Mouse (Mus musculus): ENCODE measurements around the gene Utrn.

Gene Utrn

DNA sequence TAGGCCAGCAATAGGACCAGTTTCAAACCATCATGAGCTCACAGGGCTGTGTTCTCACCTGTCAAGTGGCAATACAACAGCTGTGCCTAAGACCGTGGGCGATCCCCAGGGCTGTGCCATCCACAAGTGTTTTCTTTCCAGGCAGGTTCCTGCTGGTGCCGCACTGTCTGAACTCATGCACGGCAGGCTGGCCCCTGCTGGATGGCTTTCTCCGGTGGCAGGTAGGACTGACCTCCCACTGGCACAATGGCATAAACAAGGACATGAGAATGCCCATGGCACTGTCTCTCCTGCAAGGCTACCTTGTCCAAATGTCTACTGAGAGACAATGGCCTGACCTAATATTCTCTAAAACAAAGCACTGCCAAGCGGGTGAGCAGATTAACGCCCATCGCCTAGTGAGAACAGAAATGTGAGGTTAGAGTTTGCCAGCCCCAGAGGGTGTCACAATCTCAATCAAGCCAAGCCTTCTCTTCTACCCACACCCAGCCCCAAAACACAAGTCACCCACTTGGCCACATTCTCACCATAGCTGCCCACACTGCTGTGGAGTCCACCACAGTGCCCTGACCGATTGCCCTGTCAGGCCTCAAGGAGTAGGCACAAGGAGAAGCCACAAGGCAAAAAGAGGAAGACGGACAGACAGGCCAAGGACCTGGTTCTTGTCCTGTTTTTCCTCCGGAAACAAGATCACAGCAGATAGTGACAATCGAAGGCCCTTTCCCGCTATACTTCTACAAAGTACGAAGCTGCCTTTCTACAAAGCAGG lies 32.9 kb downstream of the Utrn start:
- CTCF ChIA-PET, result interaction anchor here (0.6 kb wide), 1 partner anchor 24 kb away, joined by 3 read pairs; no protein-coding TSS in a partner anchor

DNA sequence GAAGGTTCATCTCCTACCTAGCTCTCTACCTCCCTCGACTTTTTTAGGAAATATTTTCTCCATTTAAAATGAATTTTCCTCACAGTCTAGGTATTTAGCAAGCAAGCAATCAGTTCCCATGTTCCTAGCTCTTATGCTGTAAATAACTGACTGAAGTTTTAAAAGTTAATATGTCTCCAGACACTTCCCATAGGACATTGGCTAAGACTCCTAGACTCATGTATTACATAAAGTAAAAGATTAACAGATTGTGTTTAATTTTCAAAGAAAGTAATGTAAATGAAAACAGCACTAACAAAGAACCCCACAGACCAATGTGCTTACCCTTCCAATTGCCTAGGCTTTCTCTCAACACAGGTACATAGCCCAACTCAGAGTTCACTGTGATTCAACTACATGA lies 35.0 kb downstream of the Utrn start:
- CTCF ChIA-PET, result interaction anchor here (0.7 kb wide), 1 partner anchor 85 kb away, joined by 3 read pairs; no protein-coding TSS in a partner anchor

DNA sequence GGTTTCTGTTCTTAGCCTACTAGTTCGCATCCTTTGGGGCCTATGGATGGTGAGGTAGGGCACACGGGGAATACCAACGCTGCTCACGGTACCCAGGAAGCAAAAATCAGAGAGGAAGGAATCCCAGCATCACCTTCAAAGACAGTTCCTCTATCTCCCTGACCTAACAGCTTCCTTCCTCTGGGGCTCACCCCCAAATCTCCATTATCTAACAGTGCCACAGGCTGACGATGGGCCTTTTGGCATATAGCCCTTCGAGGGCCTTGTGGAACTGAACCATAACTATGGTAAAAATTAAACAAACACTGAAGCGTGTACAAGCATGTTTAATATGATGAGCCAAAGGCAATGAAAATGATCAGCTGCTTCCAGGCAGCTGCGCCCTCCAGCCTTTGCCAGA lies 37.0 kb downstream of the Utrn start:
- CTCF ChIA-PET, result no interaction called here

DNA sequence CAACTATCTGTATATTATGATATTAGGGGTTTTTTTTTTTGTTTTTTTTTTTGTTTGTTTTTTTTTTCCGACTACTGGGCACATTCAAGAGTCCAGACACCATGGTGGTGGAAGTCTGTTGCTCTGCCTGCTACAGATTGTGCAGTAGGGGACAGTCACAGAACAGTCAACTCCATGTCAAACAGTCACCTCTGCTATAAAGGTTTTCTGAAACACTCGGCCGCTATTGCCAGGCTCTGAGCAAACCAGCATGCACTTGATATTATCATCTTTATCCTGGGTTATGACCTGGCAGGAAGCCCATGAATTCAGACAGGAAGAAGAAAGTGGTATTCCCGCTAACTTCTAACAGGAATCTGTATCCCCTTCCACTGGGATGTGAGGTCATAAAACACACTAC lies 41.4 kb downstream of the Utrn start:
- CTCF ChIA-PET, result interaction anchor here (0.7 kb wide), 1 partner anchor 93 kb away, joined by 3 read pairs; no protein-coding TSS in a partner anchor

DNA sequence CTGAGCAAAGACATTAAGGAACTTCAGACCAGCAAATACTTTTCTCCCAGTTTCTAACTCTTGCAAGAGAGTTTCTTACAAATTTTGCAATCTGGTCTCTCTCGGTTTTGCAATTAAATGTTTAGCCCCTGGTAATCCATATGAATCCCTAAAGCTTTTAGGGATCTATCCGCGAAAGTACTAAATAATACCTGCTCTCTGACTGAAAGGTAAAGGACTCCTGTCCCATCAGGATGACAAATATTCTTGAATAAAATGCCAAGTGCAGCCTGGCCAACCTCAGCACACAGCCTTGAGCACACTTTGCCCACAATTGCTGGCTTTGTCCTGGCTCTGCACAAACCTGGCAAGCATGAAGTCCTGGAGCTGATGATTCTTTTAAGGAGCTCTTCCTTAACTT lies 41.9 kb downstream of the Utrn start:
- CTCF ChIA-PET, result interaction anchor here (0.7 kb wide), 1 partner anchor 94 kb away, joined by 3 read pairs; no protein-coding TSS in a partner anchor

DNA sequence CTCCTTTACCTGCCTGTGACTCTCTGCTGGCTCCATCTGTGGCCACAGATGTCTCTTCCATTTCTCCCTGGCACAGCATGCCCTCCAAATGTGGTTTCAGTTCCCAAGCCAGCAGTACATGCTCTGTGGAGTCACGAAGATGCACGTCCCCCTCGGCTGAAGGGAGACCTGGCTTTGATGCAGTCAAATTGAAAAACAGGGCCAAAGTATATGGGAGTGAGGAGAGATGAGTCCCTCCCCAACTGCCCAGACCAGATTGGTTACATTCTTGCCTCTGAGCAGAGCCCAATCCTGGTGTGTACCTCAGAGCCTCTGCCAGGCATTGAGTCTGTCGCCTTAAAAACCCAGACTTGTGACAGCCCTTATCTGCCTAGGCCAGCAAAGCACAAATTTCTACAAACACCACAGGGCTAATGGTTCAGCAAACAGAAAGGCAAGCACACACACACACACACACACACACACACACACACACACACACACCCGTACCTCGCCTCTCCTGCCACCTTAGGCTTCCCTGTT lies 42.3 kb downstream of the Utrn start:
- CTCF ChIA-PET, result interaction anchor here (0.7 kb wide), 1 partner anchor 94 kb away, joined by 3 read pairs; no protein-coding TSS in a partner anchor

DNA sequence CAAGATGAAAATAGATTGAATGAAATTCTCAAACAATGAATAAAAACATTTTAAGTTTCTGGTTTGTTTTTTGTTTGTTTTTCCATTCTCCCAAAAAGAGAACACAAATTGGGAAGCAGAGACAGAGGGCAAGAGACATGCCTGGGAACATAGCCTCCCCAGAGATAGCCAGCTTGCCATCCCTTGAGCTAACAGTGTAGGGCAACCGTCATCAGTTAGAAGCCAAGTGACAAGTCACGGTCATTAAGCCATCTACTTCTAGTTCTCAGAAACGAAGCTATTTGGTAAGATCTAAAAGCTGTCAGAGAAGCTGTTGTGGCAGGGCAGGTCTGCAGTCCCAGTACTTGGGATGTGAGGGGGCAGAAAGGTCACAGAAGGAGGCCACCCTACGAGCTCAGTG lies 44.8 kb downstream of the Utrn start:
- CTCF ChIA-PET, result interaction anchor here (1.6 kb wide), 1 partner anchor 17 kb away, joined by 6 read pairs; no protein-coding TSS in a partner anchor

DNA sequence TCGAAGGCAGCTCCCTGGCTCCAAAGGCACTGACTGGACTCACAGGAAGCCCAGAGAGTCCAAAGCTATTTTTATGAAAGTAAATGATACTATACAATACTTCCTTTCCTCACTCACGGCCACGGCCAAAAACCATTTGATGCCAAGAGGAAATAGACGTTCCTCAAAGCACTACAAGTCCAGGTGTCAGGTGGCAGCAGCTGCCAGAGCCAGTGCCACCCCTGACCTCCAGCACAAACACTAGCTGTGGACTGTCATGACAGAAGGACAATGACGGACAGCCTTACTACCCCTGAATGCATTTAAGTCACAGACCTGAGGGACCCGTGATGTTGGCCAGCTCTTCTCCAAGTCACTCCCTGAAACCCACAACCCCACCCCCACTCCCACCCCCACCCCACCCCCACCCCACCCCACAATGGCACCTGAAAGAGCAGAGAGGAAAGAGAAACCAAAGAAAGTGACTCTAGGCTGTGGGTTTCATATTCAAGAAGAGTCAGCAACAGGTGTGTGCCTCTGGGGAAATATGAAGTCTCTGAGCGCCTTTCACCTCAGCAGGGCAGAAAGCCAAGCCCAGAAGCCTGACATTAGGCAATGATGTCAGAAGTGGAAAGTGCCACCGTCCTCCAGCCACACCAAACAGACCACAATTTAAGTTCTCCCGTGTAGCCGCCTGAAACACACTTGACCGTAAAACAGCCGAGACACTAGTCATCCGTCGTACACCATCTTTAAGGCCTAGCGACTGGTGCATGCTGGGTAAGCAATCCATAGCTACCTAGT lies 45.5 kb downstream of the Utrn start:
- CTCF ChIA-PET, result interaction anchor here (0.8 to 1.6 kb wide), 2 partner anchors 18 to 33 kb away, joined by 6 to 8 read pairs; no protein-coding TSS in a partner anchor

DNA sequence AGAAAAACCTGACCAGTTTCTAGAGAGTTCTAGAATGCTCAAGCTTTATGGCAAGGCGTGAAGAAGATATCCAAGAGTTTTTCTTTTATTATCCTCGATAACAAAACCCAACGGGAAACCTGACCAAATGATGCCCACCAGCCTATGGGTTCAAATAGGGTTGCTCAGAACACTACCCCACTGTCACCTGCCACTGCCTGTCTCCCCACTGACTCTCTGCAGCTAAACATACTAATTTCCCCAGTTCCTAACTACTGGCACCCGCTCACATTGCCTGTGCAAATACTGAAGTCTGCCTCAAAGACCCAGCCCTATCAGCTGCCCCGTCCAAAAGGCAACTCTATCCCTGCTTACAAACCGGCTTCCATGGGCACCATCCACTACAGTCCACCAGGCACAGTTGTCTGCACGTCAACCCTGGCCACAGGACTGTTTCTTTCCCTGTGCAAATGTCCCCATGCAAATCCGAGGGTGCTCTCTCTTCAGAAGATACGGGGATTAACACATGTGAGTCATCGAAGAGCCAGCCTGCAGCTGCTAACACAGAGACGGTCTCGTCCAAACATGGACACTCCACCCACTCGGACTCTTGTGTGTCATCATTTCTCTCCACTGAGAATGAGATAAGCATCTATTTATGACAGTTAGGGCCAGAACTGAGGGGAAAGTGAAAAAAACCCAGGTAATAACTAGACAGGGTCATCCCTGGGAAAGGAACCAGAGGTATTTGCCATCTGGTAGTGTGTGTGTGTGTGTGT lies 48.0 kb downstream of the Utrn start:
- CTCF ChIA-PET, result no interaction called here

DNA sequence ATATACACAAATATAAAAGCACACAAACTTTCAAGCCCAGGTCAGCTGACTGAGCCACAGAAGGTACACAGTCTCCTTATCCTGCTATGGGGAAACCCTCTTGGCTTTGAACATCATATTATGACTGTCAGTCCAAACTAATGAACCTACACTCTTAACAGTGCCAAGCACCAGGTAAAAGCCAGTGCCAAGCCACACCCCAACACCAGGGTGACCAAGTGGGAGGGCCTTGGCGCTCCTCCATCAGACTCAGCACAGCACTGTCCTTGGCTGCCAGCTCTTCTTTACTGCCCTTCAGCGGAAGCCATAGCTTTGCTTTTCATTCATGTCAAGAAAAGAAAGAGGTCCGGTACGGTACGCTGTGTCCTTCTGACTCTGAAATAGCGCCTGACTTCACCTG lies 51.8 kb downstream of the Utrn start:
- CTCF ChIA-PET, result no interaction called here

DNA sequence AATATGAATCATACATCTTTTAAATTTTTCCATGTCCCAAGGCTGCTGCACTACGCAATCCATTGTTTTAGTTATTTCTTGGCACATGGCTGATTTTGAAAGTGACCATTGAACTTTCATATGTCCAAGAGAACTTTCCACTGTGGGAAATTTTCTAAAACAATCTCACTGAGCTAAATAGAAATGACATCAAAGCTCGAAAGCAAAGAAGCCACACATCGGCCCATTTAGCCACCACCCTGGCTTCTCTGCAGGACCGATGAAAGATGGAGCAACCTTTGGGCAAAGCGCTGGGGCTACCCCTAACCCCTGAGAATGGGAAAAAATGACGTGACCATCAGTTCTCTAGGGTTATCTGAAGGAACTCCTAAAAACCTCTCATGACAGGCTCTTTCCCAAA lies 52.6 kb downstream of the Utrn start:
- CTCF ChIA-PET, result no interaction called here

DNA sequence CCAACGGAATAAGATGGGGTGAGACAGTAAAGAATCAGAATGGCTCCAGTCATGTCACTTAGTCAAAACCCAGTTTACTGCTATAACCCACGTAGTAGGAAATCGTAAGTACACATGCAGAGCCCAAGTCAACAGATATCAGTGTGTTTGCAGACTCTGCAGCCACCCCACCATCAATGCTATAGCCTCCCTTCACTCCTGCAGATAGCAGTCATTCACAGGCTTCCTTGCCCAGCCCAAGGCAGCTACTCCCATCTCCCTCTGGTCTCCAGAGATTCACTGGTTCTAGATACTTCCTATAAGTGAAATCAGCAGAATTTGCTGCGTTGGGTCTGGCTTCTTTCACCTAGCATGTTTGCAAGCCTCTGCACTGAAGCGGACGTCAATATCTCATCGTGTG lies 54.8 kb downstream of the Utrn start:
- CTCF ChIA-PET, result interaction anchor here (0.7 kb wide), 2 partner anchors 54 to 363 kb away, joined by 3 to 4 read pairs; no protein-coding TSS in a partner anchor

DNA sequence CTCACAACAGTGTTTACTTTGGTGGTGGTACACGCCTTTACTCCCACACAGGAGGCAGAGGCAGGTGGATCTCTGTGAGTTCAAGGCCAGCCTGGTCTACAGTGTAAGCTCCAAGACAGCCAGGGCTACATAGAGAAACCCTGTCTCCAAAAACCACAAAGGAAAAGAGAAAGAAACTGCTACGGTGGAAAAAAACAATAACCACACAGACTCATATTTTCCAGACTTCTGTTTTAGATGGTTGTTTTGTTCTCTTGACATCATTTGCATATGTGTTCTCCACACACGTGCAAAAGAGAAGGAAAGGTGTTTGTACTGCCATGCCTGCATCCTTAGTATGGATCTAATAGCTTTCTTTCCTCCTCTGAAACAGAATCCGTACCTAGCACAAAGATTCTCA lies 55.3 kb downstream of the Utrn start:
- CTCF ChIA-PET, result interaction anchor here (0.7 kb wide), 1 partner anchor 363 kb away, joined by 3 read pairs; no protein-coding TSS in a partner anchor

DNA sequence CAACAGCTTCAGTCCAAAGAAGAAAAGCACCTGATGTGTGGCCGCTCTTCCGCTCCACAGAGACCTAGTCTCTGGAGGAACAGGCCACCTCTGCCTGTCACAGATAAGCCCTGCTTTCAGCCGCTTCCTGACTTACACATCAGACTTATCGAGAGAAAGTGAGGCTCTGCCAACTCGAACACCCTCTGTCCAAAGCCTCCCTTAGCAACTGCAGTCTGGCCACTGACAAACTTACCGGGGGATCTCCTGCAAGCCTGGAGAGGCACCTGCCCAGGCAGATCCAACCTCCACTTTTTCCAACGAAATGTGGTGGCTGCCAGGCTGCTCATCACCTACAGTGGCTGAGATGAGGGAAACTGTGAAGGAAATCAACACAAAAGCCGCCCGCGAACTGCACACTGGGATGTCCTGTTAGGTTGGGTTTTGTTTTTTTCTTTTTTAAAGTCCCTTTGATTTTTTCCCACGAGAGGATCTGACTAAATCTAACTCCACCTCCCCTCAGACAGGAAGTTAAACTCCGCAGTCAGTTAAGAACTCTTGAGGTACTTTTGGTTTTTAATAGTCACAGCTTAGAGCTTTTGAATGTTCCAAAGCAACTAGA lies 55.9 kb downstream of the Utrn start:
- CTCF ChIA-PET, result no interaction called here

DNA sequence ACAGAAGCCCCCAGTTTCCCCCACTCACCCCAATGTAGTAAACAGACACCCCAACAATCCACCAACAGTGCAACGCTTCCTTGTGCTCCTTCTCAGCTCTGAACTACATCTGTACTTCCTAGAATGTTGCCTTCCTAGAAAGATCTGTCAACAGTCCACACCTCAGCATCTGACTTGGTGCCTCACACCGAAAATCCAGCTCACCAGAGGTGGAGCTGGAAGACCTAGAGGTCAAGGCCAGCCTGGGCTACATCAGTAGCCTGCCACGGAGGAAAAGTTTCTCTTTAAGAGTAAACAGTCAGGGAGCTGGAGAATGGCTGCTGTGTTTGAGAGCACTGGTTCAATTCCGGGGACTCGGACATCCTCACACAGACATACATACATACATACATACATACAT lies 56.5 kb downstream of the Utrn start:
- CTCF ChIA-PET, result no interaction called here

DNA sequence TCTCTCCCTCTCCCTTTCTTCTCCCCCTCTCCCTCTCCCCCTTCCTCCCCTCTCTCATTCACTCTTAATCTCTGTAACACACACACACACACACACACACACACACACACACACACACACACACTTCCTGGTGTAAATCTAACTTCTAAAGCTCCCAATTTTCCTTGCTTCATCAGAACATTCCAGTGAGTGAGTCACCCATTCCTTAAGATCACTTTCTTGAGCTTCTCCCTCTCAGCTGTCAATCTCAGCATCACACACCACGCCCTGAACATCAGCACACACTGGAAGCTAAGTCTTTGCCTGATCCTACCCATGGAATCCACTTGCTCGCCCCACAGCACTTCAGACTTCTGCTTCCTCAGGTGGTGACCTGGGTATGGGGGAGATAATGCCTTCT lies 58.3 kb downstream of the Utrn start:
- CTCF ChIA-PET, result no interaction called here

DNA sequence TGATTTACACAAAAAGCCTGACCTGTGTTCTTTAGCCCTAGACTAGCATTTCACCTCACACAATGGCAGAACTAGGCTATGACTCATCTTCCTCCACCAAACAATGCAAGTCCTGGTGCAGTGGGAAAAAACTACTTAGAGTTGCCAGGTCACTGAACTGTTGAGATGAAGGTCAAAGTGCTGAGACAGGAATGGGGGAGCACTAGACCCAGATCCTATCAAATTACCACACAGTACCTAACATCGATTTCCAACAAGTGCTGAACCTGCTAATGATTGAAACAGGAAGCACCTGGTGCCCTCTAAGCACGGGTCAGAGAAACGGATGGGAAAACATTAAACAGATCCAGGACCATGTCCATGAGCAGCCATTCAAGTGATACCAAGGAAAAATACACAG lies 59.5 kb downstream of the Utrn start:
- CTCF ChIA-PET, result no interaction called here

DNA sequence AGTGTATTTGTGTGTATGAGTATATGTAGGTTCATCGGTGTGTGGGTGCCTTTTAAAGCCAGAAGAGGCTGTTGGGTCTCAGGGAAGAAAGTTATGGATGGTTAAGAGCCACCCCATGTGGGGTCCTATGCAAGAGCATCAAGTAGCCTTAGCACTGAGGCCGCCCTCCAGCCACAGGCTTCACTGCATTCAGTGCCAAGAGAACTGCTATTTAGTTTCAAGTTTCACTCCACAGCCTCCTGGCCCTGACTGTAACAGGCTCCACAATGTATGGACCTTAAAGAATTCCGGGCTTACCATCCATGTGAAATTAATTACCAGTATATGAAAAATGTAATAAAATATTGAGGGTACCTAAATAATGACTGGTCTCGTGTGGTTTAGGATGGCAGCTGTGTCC lies 60.7 kb downstream of the Utrn start:
- CTCF ChIA-PET, result no interaction called here

DNA sequence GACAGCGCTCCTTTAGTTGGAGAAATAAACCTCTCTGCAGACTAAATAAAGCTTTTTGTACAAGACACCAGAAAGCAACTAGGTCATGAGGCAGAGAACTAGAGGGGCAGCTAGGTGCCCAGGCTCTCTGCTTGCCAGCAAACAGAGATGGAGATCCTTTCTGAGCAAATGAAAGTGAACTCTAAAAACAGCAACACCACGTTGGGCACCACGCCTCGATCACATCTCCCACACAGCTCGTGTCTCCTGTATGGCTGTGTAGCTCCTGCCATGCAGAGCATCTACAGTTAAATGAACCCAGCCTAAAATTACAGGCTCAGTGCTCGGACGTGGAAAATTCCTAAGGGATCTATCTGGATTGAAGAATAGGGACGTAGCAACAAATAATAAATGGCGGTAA lies 61.5 kb downstream of the Utrn start:
- CTCF ChIA-PET, result no interaction called here

DNA sequence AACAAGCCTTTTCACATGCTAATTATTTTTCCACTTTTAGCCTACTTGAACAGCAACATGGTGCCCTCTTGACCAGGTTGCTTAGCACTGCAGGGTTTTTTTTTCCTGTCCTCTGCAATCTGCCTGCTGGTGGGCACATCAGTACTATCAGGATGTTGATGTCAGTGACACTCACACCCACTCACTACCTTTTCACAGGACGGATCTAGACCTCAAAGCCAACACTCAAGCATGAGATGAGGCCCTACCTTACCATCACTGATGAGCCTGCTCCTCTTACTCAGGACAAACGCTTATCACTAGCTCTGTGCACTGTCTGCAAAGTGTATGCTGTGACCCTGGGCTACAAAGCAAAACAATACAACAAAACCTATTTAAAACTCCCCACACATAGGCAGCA lies 63.3 kb downstream of the Utrn start:
- CTCF ChIA-PET, result interaction anchor here (0.7 kb wide), 1 partner anchor 217 kb away, joined by 4 read pairs; no protein-coding TSS in a partner anchor

DNA sequence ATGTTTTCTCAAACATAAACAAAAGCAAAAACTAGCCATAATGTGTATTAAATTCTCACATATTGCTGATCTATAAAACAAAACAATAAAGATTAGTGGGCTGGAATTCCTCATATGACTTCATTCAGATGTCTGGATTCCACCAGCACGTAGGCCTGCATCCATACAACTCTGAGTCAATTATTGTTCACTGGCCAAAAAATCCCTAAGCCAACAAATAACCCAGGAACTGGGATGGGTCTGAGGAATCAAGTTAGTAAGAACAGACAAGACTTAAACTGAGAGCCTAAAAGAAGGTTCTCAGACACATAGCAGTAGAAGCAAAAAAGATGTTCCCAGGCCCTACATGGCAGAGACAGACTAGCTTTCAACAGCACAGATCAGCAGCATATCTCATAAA lies 65.2 kb downstream of the Utrn start:
- CTCF ChIA-PET, result no interaction called here

Data from spleen, embryonic (tissue).